Mouse (Mus musculus) bone marrow, adult 2 months (tissue): ENCODE data around the gene Icam4. TPM values are rescaled to one million over a fixed set of nuclear protein-coding genes. Genes with fewer than 3 reads are reported as not detected.
"Not testable (repeated sequence)": the region's sequence is repeated elsewhere in the genome, so short reads cannot be mapped to it uniquely, and the experiment has no call there.

ENCODE experiments used
- H3K27ac ChIP-seq: fragments of 200-500 bp; 2 replicates; pipeline ENCODE4 v1.5.1; 2012; ENCODE audit warnings: low read depth, mild to moderate bottlenecking, control low read depth, inconsistent platforms, low read length; ENCODE audit not compliant: control insufficient read depth, poor library complexity, insufficient read depth
- H3K4me1 ChIP-seq: fragments of 200-500 bp; 2 replicates; pipeline ENCODE4 v1.6.1; 2011; ENCODE audit warnings: low read length; ENCODE audit not compliant: control insufficient read depth, insufficient read depth
- H3K4me3 ChIP-seq: fragments of 200-500 bp; replicated peaks from 2 replicates; pipeline ENCODE3; 2011; ENCODE audit warnings: mild to moderate bottlenecking, low read depth, low read length, control low read depth; ENCODE audit not compliant: control insufficient read depth
- CTCF ChIP-seq: fragments of 200-500 bp; IDR thresholded peaks from 2 replicates; pipeline ENCODE4 v1.5.1; 2011; ENCODE audit warnings: low read length, control low read depth; ENCODE audit not compliant: control insufficient read depth, insufficient read depth
- POLR2A ChIP-seq: fragments of 200-500 bp; IDR thresholded peaks from 2 replicates; pipeline ENCODE4 v1.6.1; 2011; ENCODE audit warnings: low read depth, mild to moderate bottlenecking, control low read depth, low read length, borderline replicate concordance; ENCODE audit not compliant: control insufficient read depth
- WGBS: fragments of 180-500 bp; shearing (Covaris S2); methylation state at CpG from one replicate; pipeline ENCODE4 v1.1.7; 2018; 5-methylcytosine and 5-hydroxymethylcytosine counted together
- polyA plus RNA-seq: library from polyadenylated mRNA; stranded (reverse); fragments of >200 nt; gene quantifications from 2 replicates; pipeline ENCODE4 v1.2.4, GENCODE M21; 2011; ENCODE audit warnings: low replicate concordance; ENCODE audit not compliant: missing spikeins, insufficient read depth, insufficient read length

Gene Icam4
- polyA plus RNA-seq, 1 experiment = 31.6 TPM

- Histone ChIP-seq H3K27ac (no peak overlapping the region), H3K4me3 (no peak overlapping the region), H3K4me1 (peaks cover 2% of the 10 kb centered on the region; the same call in 1 of the 2 replicates)
- TF ChIP-seq POLR2A (no peak), CTCF (no peak)
- WGBS = 9% methylated on average over 17 of the region's 17 CpGs
Observed at GRCm38 (mm10) chr9:21034481-21035085, 5.4 kb downstream of the Icam4 start.

DNA sequence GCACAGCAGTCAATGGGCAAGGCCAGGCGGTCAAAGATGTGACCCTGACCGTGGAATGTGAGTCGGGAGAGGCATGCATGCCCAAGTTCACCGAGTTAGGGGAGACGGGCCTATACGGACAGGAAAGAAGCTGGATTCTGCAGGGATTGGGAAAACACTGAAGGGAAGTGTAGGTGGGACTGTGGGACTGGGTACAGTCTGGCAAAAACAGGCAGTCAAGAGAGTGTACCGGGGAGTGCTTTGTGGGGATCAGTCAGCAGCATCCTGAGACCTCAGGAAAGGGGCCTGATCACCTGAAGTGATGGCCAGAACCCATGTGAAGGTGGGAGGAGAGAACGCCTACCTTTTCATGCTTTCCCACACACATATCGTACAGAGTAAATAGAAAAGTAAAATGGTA, 6.4 kb downstream of the Icam4 start:
- no peak overlapping the region for H3K27ac ChIP-seq
- no peak overlapping the region for H3K4me3 ChIP-seq
- 47% methylated on average over 9 of the region's 9 CpGs for WGBS
- no peaks in the 10 kb centered on the region; the same call in 1 of the 2 replicates for H3K4me1 ChIP-seq
- TF ChIP-seq POLR2A (no peak), CTCF (no peak)

GRCm38 (mm10) chr9:21036161-21036560, 7.0 kb downstream of the Icam4 start:
- no peak overlapping the region for H3K27ac ChIP-seq
- H3K4me3 ChIP-seq = no peak overlapping the region
- TF ChIP-seq CTCF (no peak), POLR2A (no peak)
- H3K4me1 ChIP-seq = no peaks in the 10 kb centered on the region; the same call in 1 of the 2 replicates
- 8% methylated on average over 20 of the region's 20 CpGs for WGBS

DNA sequence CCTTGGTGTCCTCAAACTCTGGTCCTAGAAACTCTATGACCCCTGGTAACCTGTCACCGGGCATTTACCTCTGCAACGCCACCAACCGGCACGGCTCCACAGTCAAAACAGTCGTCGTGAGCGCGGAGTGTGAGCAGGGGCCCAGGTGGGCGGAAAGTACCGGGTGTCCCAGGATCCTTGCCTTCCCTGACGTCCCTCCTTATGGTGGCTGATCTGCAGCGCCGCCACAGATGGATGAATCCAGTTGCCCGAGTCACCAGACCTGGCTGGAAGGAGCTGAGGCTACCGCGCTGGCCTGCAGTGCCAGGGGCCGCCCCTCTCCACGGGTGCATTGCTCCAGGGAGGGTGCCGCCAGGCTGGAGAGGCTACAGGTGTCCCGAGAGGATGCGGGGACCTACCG, 7.5 kb downstream of the Icam4 start:
- WGBS = 10% methylated on average over 22 of the region's 22 CpGs
- no peaks in the 10 kb centered on the region; the same call in 1 of the 2 replicates for H3K4me1 ChIP-seq

DNA sequence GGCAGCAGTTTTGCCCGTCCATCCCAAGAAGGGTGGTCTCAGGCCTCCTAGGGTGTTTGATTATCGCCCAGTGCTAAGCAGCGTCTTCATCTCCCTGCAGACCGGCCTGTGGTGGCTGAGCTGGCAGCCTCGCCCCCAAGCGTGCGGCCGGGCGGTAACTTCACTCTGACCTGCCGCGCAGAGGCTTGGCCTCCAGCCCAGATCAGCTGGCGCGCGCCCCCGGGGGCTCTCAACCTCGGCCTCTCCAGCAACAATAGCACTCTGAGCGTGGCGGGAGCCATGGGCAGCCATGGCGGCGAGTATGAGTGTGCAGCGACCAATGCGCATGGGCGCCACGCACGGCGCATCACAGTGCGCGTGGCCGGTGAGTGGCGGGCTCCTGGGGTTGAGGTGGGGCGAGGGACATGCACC, 8.3 kb downstream of the Icam4 start:
- Histone ChIP-seq H3K4me3 (no peak overlapping the region), H3K27ac (no peak overlapping the region), H3K4me1 (no peaks in the 10 kb centered on the region; the same call in 1 of the 2 replicates)
- TF ChIP-seq CTCF = no peak
- TF ChIP-seq POLR2A = no peak
- 7% methylated on average over 31 of the region's 31 CpGs for WGBS

More for the DNA sequence above, 7.5 kb downstream of the Icam4 start:
- H3K4me3 ChIP-seq = no peak overlapping the region
- no peak overlapping the region for H3K27ac ChIP-seq
- TF ChIP-seq POLR2A (no peak), CTCF (no peak)

DNA sequence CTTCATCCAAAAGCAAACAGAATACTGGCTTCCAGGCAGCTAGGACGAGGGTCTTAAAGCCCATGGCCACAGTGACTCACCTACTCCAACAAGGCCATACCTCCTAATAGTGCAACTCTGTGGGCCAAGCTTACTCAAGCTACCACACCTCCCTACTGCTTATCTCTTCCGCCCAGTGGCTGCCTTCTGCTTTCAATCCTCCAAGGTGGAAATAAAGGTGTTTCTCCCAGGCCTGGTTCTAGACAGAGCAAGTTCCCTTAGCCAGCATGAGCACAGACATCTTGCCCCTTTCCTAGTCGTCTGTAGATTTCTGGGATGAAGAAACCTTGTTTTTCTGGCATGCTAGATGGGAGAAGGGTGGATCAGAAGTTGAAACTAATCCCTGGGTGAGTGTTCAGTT, 10.6 kb downstream of the Icam4 start:
- Histone ChIP-seq H3K27ac (no peak overlapping the region), H3K4me1 (no peaks in the 10 kb centered on the region; the same call in 1 of the 2 replicates), H3K4me3 (no peak overlapping the region)
- WGBS = 47% methylated on average over 3 of the region's 3 CpGs
- TF ChIP-seq CTCF (no peak), POLR2A (no peak)

DNA sequence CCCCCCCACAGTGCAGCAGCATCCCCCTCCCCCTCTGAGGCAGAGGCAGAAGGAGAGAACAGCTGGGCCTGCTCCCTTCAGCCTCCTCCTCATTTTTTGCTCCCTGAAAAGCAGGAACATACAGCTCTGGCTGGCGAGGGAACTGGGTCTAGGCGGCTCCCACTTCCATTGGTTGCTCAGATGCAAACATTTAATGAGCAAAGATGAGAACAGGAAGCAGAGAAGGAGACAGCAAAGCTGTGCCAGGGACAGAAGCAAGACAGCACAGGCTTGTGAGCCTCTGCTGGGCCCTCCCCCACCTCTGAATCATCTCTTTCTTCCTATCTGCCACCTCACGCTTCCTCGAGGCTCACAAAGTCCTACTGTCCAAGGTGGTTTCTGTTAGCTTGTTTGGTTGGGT, 12.1 kb downstream of the Icam4 start:
- 56% methylated on average over 4 of the region's 4 CpGs for WGBS
- Histone ChIP-seq H3K27ac (no peak overlapping the region), H3K4me3 (no peak overlapping the region), H3K4me1 (no peaks in the 10 kb centered on the region; the same call in 1 of the 2 replicates)
- TF ChIP-seq POLR2A (no peak), CTCF (no peak)

DNA sequence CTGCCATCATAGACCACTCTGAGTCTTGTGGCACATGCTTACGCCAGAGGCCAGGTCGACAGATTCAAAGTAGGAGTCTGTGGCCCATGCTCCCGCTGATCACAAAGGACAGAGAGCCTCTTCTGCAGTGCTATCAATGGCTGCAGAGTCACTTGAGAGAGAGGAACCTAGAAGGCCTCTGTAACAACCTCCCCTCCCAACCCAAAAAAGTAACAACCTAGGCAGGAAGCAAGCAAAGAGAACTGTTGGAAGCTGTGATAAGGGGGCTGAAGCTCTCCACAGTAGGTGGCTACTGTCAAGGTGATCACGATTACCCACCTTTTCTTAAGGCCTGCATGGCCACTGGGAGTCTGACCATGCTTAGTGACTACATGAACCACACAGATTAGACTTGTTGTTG, 14.4 kb downstream of the Icam4 start:
- H3K4me1 ChIP-seq = no peaks in the 10 kb centered on the region; the same call in 1 of the 2 replicates
- no peak overlapping the region for H3K4me3 ChIP-seq
- TF ChIP-seq POLR2A (no peak), CTCF (no peak)
- 72% methylated on average over 4 of the region's 4 CpGs for WGBS
- no peak overlapping the region for H3K27ac ChIP-seq

- H3K27ac ChIP-seq, H3K4me3 ChIP-seq, H3K4me1 ChIP-seq: not testable (repeated sequence)
- WGBS = 68% methylated on average over 1 of the region's 1 CpGs
Observed at GRCm38 (mm10) chr9:21044785-21045184, 15.6 kb downstream of the Icam4 start.
